Mouse (Mus musculus) layer of hippocampus, adult 18-20 months (tissue): ENCODE measurements at regions not wholly inside any gene's neighbourhood (a gene's known extent, or its start where the extent isn't known, plus 50 kb on each side); places are given as distances from the start of the nearest gene placed in this dataset.

ENCODE experiments used
- DNase-seq, 2 experiments: peaks; one replicate each; pipeline ENCODE4 v3.0.0; 2022; ENCODE audit warnings: low spot score in 2 of 2

- DNase-seq: no peak
Observed at GRCm38 (mm10) chr8:80117328-80117727, 59.5 kb upstream of the Hhip start.
